Mouse (Mus musculus): Measurements from ENCODE around the gene Tspear.
"Not testable (repeated sequence)": the region's sequence is repeated elsewhere in the genome, so short reads cannot be mapped to it uniquely, and the experiment has no call there.

Gene Tspear

DNA sequence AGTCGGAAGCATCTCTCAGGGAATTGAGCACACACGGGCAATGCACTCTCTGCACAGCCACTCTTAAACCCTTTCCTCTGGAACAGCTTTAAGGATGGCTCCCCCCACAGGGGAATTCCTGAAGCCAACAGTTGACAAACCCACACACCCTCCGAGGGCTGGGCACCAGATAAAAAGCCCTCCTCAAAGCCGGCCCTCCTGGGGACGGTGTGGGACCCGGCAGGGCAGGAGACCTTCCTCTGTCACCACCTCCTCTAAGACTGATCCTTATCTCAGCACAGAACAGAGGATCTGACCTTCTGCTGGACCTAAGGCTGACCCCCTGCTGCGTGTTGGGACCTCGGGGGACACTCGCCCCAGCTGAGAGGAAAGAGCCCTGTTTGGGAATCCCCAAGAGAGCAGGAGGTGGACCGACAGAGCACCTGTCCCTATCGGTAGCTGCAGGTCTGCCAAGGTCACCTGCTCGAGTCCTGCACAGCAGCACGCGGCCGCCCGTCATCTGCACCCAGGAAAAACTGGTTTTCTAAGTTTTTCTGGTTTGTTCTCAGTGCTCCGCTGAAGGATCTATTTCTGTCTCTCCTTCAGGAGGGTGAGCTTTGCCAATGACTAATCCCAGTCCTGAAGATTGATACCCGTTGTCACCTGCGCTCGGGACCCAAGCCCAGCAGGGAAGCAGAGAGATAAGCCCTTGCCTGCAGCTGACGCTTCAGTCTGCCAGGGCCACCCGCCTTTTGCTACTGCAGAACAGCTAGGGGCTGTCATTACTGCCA, at the start of gene Tspear:
Tspear (plus strand) TSS at position 675 of the 770 bp plus-strand sequence.
- in situ Hi-C loops (cut with MboI, MseI): no loop called here

DNA sequence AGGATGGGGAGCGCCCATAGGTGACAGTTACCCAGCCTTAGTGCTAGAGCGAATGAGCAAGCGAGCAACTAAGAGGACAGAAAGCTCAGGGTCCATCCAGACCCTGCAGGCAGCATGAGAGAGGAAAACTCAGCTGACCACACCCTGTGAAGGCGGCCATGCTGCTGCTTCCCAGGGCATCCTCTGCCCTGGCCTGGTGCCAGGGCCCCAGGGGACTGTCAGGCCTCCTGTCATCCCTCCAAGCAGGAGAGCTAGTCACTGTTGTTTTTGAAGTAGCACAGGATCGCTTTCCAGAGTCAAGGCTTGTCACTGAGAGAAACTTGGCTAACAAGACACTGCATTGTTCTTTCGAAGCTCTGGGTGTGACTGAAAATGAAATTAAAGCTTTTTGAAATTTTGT, 47.4 kb upstream of the Tspear start:
- in situ Hi-C loops (cut with MboI, MseI): loop anchor here in 1 of 2 experiments (10.0 kb wide), 1 partner anchor 594 kb away; no protein-coding TSS in a partner anchor

DNA sequence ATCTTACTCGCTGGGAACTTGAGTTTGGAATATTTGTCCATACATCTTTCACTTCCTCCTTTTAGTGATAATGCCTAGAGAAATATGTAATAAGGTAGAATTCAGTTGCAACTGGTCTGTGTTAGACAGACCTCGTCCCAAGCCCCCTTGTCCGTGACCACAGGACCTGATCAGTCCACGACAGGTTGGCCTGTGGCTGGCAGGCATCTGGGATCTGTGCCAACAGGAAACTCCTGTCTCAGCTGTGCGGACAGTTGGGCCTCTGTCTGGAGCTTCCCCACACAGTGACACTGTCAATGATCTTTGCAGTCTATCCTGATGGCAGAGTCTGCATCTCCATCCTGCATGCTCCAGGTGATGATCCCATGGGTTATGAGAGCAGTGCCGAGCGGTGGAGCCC, 43.2 kb upstream of the Tspear start:
- in situ Hi-C loops (cut with MboI, MseI): loop anchor here in 1 of 2 experiments (10.0 kb wide), 1 partner anchor 1962 kb away; no protein-coding TSS in a partner anchor

DNA sequence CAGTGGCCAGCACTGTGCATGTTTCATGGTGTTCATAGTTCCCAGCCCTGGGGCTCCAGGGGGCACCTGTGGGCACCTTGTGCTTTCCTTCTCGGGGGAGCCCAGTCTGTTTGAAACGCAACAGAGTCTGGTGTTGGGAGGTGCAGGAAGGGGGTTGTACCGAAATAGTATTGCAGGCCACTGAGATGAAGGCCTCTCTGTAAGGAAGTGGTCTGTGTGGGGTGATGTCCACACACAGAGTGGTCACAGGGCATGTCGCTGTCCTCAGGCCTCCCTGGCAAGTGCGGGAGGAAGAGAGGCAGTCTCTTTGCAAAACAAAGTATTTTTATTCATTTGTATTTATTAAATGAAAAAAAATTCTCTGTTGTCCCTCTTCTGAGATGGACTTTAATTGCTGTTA, 40.8 kb upstream of the Tspear start:
- in situ Hi-C loops (cut with MboI, MseI): loop anchor here in 1 of 2 experiments (10.0 kb wide), 1 partner anchor 1959 kb away; no protein-coding TSS in a partner anchor

GRCm38 (mm10) chr10:77647461-77647860, 38.9 kb upstream of the Tspear start:
- in situ Hi-C loops (cut with MboI, MseI): loop anchor here in 1 of 2 experiments (10.0 kb wide), 1 partner anchor 1957 kb away; no protein-coding TSS in a partner anchor

- in situ Hi-C loops (cut with MboI, MseI): loop anchor here in 1 of 2 experiments (10.0 kb wide), 1 partner anchor 1957 kb away; no protein-coding TSS in a partner anchor
These were observed 38.5 kb upstream of the Tspear start for GRCm38 (mm10) chr10:77647901-77648300.

DNA sequence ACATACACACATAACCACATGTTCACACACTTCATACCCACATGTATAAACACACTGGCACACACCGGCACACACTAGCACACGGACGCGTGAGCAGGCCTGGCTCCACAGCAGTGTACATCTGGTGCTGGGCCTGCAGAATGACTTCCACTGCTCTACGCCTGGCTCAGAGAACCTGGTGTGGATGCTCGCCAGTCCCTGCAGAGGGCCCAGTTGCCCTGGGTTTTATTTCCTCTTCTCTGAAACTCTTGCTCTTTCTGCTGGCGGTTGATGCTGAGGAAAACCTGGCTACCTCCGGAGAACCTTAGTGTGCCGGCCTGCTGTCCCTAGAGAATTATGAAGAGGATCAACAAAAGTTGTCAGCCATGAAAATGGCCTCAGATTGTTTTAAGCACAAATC, 34.3 kb upstream of the Tspear start:
- in situ Hi-C loops (cut with MboI, MseI): no loop called here

- in situ Hi-C loops (cut with MboI, MseI): no loop called here
These were observed 27.9 kb upstream of the Tspear start for GRCm38 (mm10) chr10:77658286-77658994.

GRCm38 (mm10) chr10:77663949-77664665, 22.3 kb upstream of the Tspear start:
- in situ Hi-C loops (cut with MboI, MseI): no loop called here

GRCm38 (mm10) chr10:77666342-77666741, 20.0 kb upstream of the Tspear start:
- in situ Hi-C loops (cut with MboI, MseI): no loop called here

DNA sequence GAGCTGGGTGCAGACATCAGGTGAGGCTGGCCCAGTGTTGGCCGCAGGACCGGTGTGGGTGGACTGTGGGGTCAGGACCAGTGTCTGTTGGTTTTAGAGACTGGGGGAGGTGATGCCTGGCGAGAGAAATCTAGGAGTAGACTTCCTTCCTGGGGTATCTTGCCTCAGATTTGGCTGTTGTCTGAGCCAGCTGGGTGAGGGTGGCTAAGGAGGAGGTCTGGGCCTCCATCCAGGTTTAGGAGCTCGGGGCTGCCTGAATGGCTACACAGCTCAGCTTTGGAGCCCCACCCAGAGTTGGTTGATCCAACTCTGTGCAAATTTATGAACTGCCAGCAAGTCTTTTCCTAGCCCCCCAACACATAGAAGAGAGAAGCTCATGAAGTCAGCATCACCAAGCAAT, 19.0 kb upstream of the Tspear start:
- in situ Hi-C loops (cut with MboI, MseI): no loop called here

- in situ Hi-C loops (cut with MboI, MseI): loop anchor here in 1 of 2 experiments (10.0 kb wide), 1 partner anchor 1426 kb away; no protein-coding TSS in a partner anchor
These were observed 15.7 kb upstream of the Tspear start for GRCm38 (mm10) chr10:77670710-77671109.

DNA sequence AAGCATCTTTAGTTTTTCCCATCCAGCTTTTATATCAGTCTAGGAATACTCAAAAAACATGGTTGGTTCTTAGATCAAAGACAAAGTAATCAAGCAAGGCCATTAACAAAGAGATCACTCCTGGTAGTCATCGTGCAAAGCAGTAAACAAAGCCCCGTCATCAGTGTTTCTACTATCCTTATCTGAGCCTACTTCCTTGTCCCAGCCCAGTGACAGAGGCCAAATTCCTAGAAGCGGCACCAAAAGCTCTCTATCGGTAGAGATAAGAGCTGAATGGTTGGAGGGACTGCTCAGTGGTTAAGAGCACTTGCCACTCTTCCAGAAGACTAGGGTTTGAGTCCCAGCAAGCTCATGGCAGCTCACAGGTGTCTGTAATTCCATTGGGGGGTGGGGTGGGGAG, 14.8 kb upstream of the Tspear start:
- in situ Hi-C loops (cut with MboI, MseI): loop anchor here in 1 of 2 experiments (10.0 kb wide), 1 partner anchor 1427 kb away; no protein-coding TSS in a partner anchor

- in situ Hi-C loops (cut with MboI, MseI): loop anchor here in 1 of 2 experiments (10.0 kb wide), 1 partner anchor 1429 kb away; no protein-coding TSS in a partner anchor
These were observed 12.6 kb upstream of the Tspear start for GRCm38 (mm10) chr10:77673765-77674164.

GRCm38 (mm10) chr10:77677562-77677961, 8.8 kb upstream of the Tspear start:
- in situ Hi-C loops (cut with MboI, MseI): loop anchor here in 1 of 2 experiments (10.0 kb wide), 1 partner anchor 1433 kb away; no protein-coding TSS in a partner anchor

DNA sequence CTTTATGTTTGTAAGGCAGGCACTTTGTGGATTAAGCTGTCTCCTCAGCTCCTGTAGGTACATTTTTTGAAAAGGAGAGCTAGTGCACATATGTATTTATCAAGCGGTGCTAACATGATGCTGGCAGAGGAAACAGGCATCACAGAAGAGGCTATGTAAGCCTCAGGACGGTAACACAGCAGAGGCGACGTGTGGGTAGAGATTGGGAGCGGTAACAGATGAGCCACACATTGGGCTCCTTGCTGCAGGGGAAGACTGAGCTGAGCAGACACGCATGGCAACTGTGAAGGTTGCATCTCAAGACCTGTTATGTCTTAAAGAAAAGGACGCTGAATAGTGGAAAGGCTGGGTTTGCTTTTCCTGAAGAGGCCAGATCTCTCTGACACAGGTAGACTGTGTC, 3.4 kb upstream of the Tspear start:
- in situ Hi-C loops (cut with MboI, MseI): no loop called here

GRCm38 (mm10) chr10:77684181-77684580, 2.2 kb upstream of the Tspear start:
- in situ Hi-C loops (cut with MboI, MseI): no loop called here

- in situ Hi-C loops (cut with MboI, MseI): no loop called here
These were observed 652 bp downstream of the Tspear start for GRCm38 (mm10) chr10:77687021-77687420.

- in situ Hi-C loops (cut with MboI, MseI): not testable (repeated sequence)
These were observed 4.0 kb downstream of the Tspear start, which contains the start of gene Gm19402 for GRCm38 (mm10) chr10:77690356-77690807. Gene Gm19402, minus strand, starts transcription at chr10:77690757.

- in situ Hi-C loops (cut with MboI, MseI): no loop called here
These were observed 10.8 kb downstream of the Tspear start, which contains the start of gene Gm9508 for GRCm38 (mm10) chr10:77697133-77697532. Gene Gm9508, minus strand, starts transcription at chr10:77697233.

- in situ Hi-C loops (cut with MboI, MseI): no loop called here
These were observed 20.0 kb downstream of the Tspear start, which contains the start of gene Gm10272 for GRCm38 (mm10) chr10:77706326-77706725. Gene Gm10272, plus strand, starts transcription at chr10:77706626.

Measured in T-helper 17 cell (primary cell).